Mouse (Mus musculus): Measurements from ENCODE around the gene Nop58. TPM values are rescaled to one million over a fixed set of nuclear protein-coding genes. Genes with fewer than 3 reads are reported as not detected.
"Not testable (repeated sequence)": the region's sequence is repeated elsewhere in the genome, so short reads cannot be mapped to it uniquely, and the experiment has no call there.

Gene Nop58
- total and polyA plus RNA-seq, 3 experiments: 297 to 752 (median 523) TPM

DNA sequence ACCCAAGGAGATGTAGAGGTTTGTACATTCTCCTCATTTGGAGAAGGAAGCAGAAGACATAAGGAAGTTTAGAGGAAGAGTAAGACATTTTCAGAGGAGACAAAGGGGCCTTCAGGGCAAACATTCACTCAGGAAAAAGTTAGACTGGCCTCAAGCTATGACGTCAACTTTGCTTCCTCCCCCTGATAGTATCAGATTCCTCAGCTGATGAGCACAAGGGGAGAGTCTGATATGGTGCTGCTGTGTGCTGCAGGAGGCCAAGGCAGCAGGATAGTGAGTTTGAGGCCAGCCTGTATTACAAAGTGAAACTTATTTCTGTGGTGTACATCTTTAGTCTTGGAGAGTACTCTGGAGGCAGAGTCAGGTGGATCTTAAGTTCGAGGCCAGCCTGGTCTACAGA is 64.3 kb downstream of the Nop58 start:
- TF ChIP-seq ZKSCAN1 (IDR thresholded peaks at IDR 0.05; ENCODE audit: borderline replicate concordance, low read depth, low read length) (no peak), POLR2A (IDR thresholded peaks at IDR 0.05; ENCODE audit: low read depth, low read length) (no peak), MAFK (IDR thresholded peaks at IDR 0.05; ENCODE audit: insufficient replicate concordance, low read length) (no peak), MAZ (IDR thresholded peaks at IDR 0.05; ENCODE audit: low read depth, low read length) (no peak), BHLHE40 (IDR thresholded peaks at IDR 0.05; ENCODE audit: low read depth, low read length) (no peak), EP300 (IDR thresholded peaks at IDR 0.05; ENCODE audit: low read length) (no peak), MEF2A (IDR thresholded peaks at IDR 0.05; ENCODE audit: borderline replicate concordance, low read depth, low read length) (no peak), CHD2 (IDR thresholded peaks at IDR 0.05; ENCODE audit: low read length) (no peak), RAD21 (IDR thresholded peaks at IDR 0.05; ENCODE audit: low read depth, low read length) (no peak), NELFE (IDR thresholded peaks at IDR 0.05; ENCODE audit: low read depth, low read length) (no peak), ZMIZ1 (IDR thresholded peaks at IDR 0.05; ENCODE audit: low read depth, low read length) (no peak), IRF4 (IDR thresholded peaks at IDR 0.05; ENCODE audit: low read depth, low read length) (no peak), TCF12 (IDR thresholded peaks at IDR 0.05; ENCODE audit: low read depth, low read length) (no peak), TBP (conservative IDR thresholded peaks at IDR 0.05; ENCODE audit: low read depth, low read length) (no peak), UBTF (IDR thresholded peaks at IDR 0.05; ENCODE audit: low read depth, low read length) (no peak), RCOR1 (conservative IDR thresholded peaks at IDR 0.05; ENCODE audit: low read depth, low read length) (no peak), NRF1 (IDR thresholded peaks at IDR 0.05; ENCODE audit: low read depth, low read length) (no peak), MXI1 (IDR thresholded peaks at IDR 0.05; ENCODE audit: low read depth, low read length) (no peak), ZNF384 (IDR thresholded peaks at IDR 0.05; ENCODE audit: low read depth, low read length) (no peak)
- Histone ChIP-seq H3K9me3 (replicated peaks; ENCODE audit: low read length) (no peaks in the 10 kb centered on the region), H3K36me3 (replicated peaks in 1 of 2; ENCODE audit: control insufficient read depth in 1 of 2, insufficient read depth in 1 of 2, low read length in 1 of 2) (no peaks in the 10 kb centered on the region), H3K79me2 (replicated peaks; ENCODE audit: control insufficient read depth, extremely low read depth, insufficient read depth, poor library complexity, severe bottlenecking) (no peaks in the 10 kb centered on the region), H3K9ac (ENCODE audit: insufficient read depth, low read depth) (no peak overlapping the region), H3K27me3 (replicated peaks) (no peaks in the 10 kb centered on the region), H3K4me2 (ENCODE audit: insufficient read depth, low read depth, poor library complexity, severe bottlenecking) (no peak overlapping the region), H3K27ac (ENCODE audit: insufficient read depth, low read depth) (no peak overlapping the region), H3K4me1 (ENCODE audit: control insufficient read depth in 1 of 2, insufficient read depth in 2 of 2) (no peaks in the 10 kb centered on the region; a peak in 1 of 4 replicates), H3K4me3 (replicated peaks in 1 of 3; ENCODE audit: low read depth in 2 of 3, low read length in 2 of 3, poor library complexity in 1 of 3) (no peak overlapping the region)
- no peak for DNase-seq (ENCODE audit: extremely low read depth)
- dilution Hi-C loops (cut with MboI; ENCODE audit: extremely low pct_ligation_motif_present, extremely low pct_unique_long_range_greater_than_20kb, low sequenced_read_pairs): no loop called here
- in situ Hi-C loops (cut with MboI; ENCODE audit: low pct_ligation_motif_present, low pct_unique_long_range_greater_than_20kb, low sequenced_read_pairs): no loop called here

DNA sequence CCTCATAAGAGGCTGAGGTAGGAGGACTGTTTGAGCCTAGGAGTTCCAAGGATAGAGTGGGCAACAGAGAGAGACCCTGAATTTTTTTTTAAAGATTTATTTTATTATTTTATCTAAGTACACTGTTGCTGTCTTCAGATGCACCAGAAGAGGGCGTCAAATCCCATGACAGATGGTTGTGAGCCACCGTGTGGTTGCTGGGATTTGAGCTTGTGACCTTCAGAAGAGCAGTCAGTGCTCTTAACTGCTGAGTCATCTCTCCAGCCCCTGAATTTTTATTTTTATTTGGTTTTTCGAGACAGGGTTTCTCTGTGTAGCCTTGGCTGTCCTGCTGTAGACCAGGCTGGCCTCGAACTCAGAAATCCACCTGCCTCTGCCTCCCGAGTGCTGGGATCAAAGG is 65.0 kb downstream of the Nop58 start:
- H3K27ac ChIP-seq (ENCODE audit: insufficient read depth, low read depth): not testable (repeated sequence)

More for the DNA sequence above, 65.0 kb downstream of the Nop58 start:
- dilution Hi-C loops (cut with MboI; ENCODE audit: extremely low pct_ligation_motif_present, extremely low pct_unique_long_range_greater_than_20kb, low sequenced_read_pairs); H3K4me3 ChIP-seq (replicated peaks in 1 of 3; ENCODE audit: low read depth in 2 of 3, low read length in 2 of 3, poor library complexity in 1 of 3); H3K9me3 ChIP-seq (replicated peaks; ENCODE audit: low read length); H3K79me2 ChIP-seq (replicated peaks; ENCODE audit: control insufficient read depth, extremely low read depth, insufficient read depth, poor library complexity, severe bottlenecking); H3K27me3 ChIP-seq (replicated peaks); DNase-seq (ENCODE audit: extremely low read depth); H3K36me3 ChIP-seq (replicated peaks in 1 of 2; ENCODE audit: control insufficient read depth in 1 of 2, insufficient read depth in 1 of 2, low read length in 1 of 2); H3K4me1 ChIP-seq (ENCODE audit: control insufficient read depth in 1 of 2, insufficient read depth in 2 of 2); H3K9ac ChIP-seq (ENCODE audit: insufficient read depth, low read depth); H3K4me2 ChIP-seq (ENCODE audit: insufficient read depth, low read depth, poor library complexity, severe bottlenecking): not testable (repeated sequence)
- in situ Hi-C loops (cut with MboI; ENCODE audit: low pct_ligation_motif_present, low pct_unique_long_range_greater_than_20kb, low sequenced_read_pairs): loop anchor here (25.0 kb wide), 1 partner anchor 238 kb away; no protein-coding TSS in a partner anchor
- TF ChIP-seq CTCF (conservative IDR thresholded peaks at IDR 0.05 in 1 of 2, IDR thresholded peaks at IDR 0.05 in 1 of 2; ENCODE audit: low read depth in 2 of 2, low read length in 2 of 2): peak in 1 of 2 experiments; percentile 37; a peak in 2 of 4 replicates
